Mouse (Mus musculus): ENCODE data around the gene Pecam1. TPM values are rescaled to one million over a fixed set of nuclear protein-coding genes. Genes with fewer than 3 reads are reported as not detected.

The Pecam1 gene
- polyA plus RNA-seq (2015; fragmentation: Nextera tagmentation; extraction: Ambion mirVana) = 44.6 and 48.5 TPM in 2 replicates

GRCm38 (mm10) chr11:106750121-106750751 is at the start of gene Pecam1:
Pecam1 (minus strand) TSS chr11:106750628.
- 65% methylated on average over 13 of the region's 13 CpGs for WGBS
- H3K4me1 ChIP-seq = no peaks in the 10 kb centered on the region; the same call in 1 of the 2 replicates
- no peak within 1 kb of the TSS for H3K4me3 ChIP-seq (replicated peaks)
- no peak within 1 kb of the TSS for H3K27ac ChIP-seq
- H3K27me3 ChIP-seq (replicated peaks) = no peaks in the 10 kb centered on the region
- H3K9ac ChIP-seq = no peak within 1 kb of the TSS
- H3K9me3 ChIP-seq = no peaks in the 10 kb centered on the region
- H3K36me3 ChIP-seq = no peaks in the 10 kb centered on the region
- ATAC-seq (ENCODE audit: insufficient read depth, low FRiP score, low read depth) = no peak
- no peak within 1 kb of the TSS for H3K4me2 ChIP-seq

- Histone ChIP-seq H3K27ac (no peak overlapping the region), H3K9ac (no peak overlapping the region), H3K36me3 (peaks cover 18% of the 10 kb centered on the region), H3K4me1 (0 out of 2 replicates have a peak, but pooled peaks cover under 1% of the 10 kb centered on the region), H3K9me3 (no peaks in the 10 kb centered on the region), H3K27me3 (replicated peaks) (no peaks in the 10 kb centered on the region), H3K4me2 (no peak overlapping the region), H3K4me3 (replicated peaks) (no peak overlapping the region)
- ATAC-seq (ENCODE audit: insufficient read depth, low FRiP score, low read depth) = no peak
- 51% methylated on average over 9 of the region's 9 CpGs for WGBS
Measured at GRCm38 (mm10) chr11:106795679-106796078, 45.3 kb upstream of the Pecam1 start.

- no peaks in the 10 kb centered on the region for H3K27me3 ChIP-seq (replicated peaks)
- no peak overlapping the region for H3K4me3 ChIP-seq (replicated peaks)
- H3K4me2 ChIP-seq = no peak overlapping the region
- ATAC-seq (ENCODE audit: insufficient read depth, low FRiP score, low read depth) = no peak
- H3K9ac ChIP-seq = no peak overlapping the region
- H3K9me3 ChIP-seq = no peaks in the 10 kb centered on the region
- WGBS = 78% methylated on average over 4 of the region's 4 CpGs
- H3K4me1 ChIP-seq = 0 out of 2 replicates have a peak, but pooled peaks cover 4% of the 10 kb centered on the region
- peaks cover 9% of the 10 kb centered on the region for H3K36me3 ChIP-seq
- H3K27ac ChIP-seq = no peak overlapping the region
Measured at GRCm38 (mm10) chr11:106793846-106794245, 43.4 kb upstream of the Pecam1 start.

GRCm38 (mm10) chr11:106789649-106790048 is 39.2 kb upstream of the Pecam1 start:
- ATAC-seq (ENCODE audit: insufficient read depth, low FRiP score, low read depth) = no peak
- H3K27ac ChIP-seq = peak overlapping the region; percentile 99
- peak overlapping the region; percentile 79 for H3K4me2 ChIP-seq
- under 1% methylated on average over 6 of the region's 6 CpGs for WGBS
- 0 out of 2 replicates have a peak, but pooled peaks cover 9% of the 10 kb centered on the region for H3K4me1 ChIP-seq
- peaks cover 13% of the 10 kb centered on the region; the same call in 1 of the 2 replicates for H3K36me3 ChIP-seq
- H3K9me3 ChIP-seq = no peaks in the 10 kb centered on the region
- H3K9ac ChIP-seq = peak overlapping the region; percentile 83
- H3K4me3 ChIP-seq (replicated peaks) = peak overlapping the region; percentile 93
- H3K27me3 ChIP-seq (replicated peaks) = no peaks in the 10 kb centered on the region

- Histone ChIP-seq H3K4me2 (peak within 1 kb of the TSS; percentile 79), H3K27me3 (replicated peaks) (no peaks in the 10 kb centered on the region), H3K4me3 (replicated peaks) (peak within 1 kb of the TSS; percentile 93), H3K36me3 (peaks cover 19% of the 10 kb centered on the region), H3K9ac (peak within 1 kb of the TSS; percentile 95), H3K4me1 (peaks cover 9% of the 10 kb centered on the region; the same call in 1 of the 2 replicates), H3K9me3 (no peaks in the 10 kb centered on the region), H3K27ac (peak within 1 kb of the TSS; percentile 99)
- ATAC-seq (ENCODE audit: insufficient read depth, low FRiP score, low read depth) = peak; percentile 91
- under 1% methylated on average over 58 of the region's 58 CpGs for WGBS
Measured at GRCm38 (mm10) chr11:106788775-106789459, 38.5 kb upstream of the Pecam1 start, which contains the start of the genes Ddx5 and Cep95. Ddx5 (minus strand) TSS chr11:106789185. Cep95 (plus strand) TSS chr11:106789252.

- Histone ChIP-seq H3K27me3 (replicated peaks) (no peaks in the 10 kb centered on the region), H3K9me3 (no peaks in the 10 kb centered on the region), H3K4me2 (peak overlapping the region; percentile 79; the same call in 1 of the 2 replicates), H3K27ac (peak overlapping the region; percentile 99), H3K4me1 (peaks cover 9% of the 10 kb centered on the region; the same call in 1 of the 2 replicates), H3K36me3 (peaks cover 26% of the 10 kb centered on the region), H3K4me3 (replicated peaks) (peak overlapping the region; percentile 93), H3K9ac (peak overlapping the region; percentile 95)
- under 1% methylated on average over 64 of the region's 79 CpGs for WGBS
- peak; percentile 80 for ATAC-seq (ENCODE audit: insufficient read depth, low FRiP score, low read depth)
Measured at GRCm38 (mm10) chr11:106788026-106788774, 37.8 kb upstream of the Pecam1 start.

GRCm38 (mm10) chr11:106787131-106788025 is 37.0 kb upstream of the Pecam1 start:
- H3K4me3 ChIP-seq (replicated peaks) = peak overlapping the region; percentile 93
- ATAC-seq (ENCODE audit: insufficient read depth, low FRiP score, low read depth) = peak; percentile 30
- peak overlapping the region; percentile 99 for H3K27ac ChIP-seq
- peaks cover 33% of the 10 kb centered on the region for H3K36me3 ChIP-seq
- peak overlapping the region; percentile 73 for H3K4me2 ChIP-seq
- H3K9ac ChIP-seq = peak overlapping the region; percentile 95
- peaks cover 13% of the 10 kb centered on the region; the same call in 1 of the 2 replicates for H3K4me1 ChIP-seq
- no peaks in the 10 kb centered on the region for H3K9me3 ChIP-seq
- WGBS = under 1% methylated on average over 64 of the region's 65 CpGs
- no peaks in the 10 kb centered on the region for H3K27me3 ChIP-seq (replicated peaks)

GRCm38 (mm10) chr11:106785043-106785442 is 34.6 kb upstream of the Pecam1 start:
- no peak for ATAC-seq (ENCODE audit: insufficient read depth, low FRiP score, low read depth)
- no peak overlapping the region for H3K4me3 ChIP-seq (replicated peaks)
- H3K9me3 ChIP-seq = no peaks in the 10 kb centered on the region
- no peaks in the 10 kb centered on the region for H3K27me3 ChIP-seq (replicated peaks)
- 70% methylated on average over 1 of the region's 1 CpGs for WGBS
- H3K36me3 ChIP-seq = peaks cover 37% of the 10 kb centered on the region
- no peak overlapping the region for H3K4me2 ChIP-seq
- no peak overlapping the region for H3K27ac ChIP-seq
- H3K4me1 ChIP-seq = peaks cover 8% of the 10 kb centered on the region; the same call in 1 of the 2 replicates
- no peak overlapping the region for H3K9ac ChIP-seq

GRCm38 (mm10) chr11:106784476-106784875 is 34.0 kb upstream of the Pecam1 start:
- Histone ChIP-seq H3K9me3 (no peaks in the 10 kb centered on the region), H3K4me1 (peaks cover 8% of the 10 kb centered on the region; the same call in 1 of the 2 replicates), H3K27me3 (replicated peaks) (no peaks in the 10 kb centered on the region), H3K4me2 (no peak overlapping the region), H3K9ac (no peak overlapping the region), H3K4me3 (replicated peaks) (no peak overlapping the region), H3K27ac (no peak overlapping the region), H3K36me3 (peaks cover 37% of the 10 kb centered on the region)
- no peak for ATAC-seq (ENCODE audit: insufficient read depth, low FRiP score, low read depth)
- WGBS = 86% methylated on average over 2 of the region's 2 CpGs

GRCm38 (mm10) chr11:106782841-106783764 is 32.7 kb upstream of the Pecam1 start:
- 78% methylated on average over 9 of the region's 9 CpGs for WGBS
- H3K27me3 ChIP-seq (replicated peaks) = no peaks in the 10 kb centered on the region
- no peak overlapping the region for H3K27ac ChIP-seq
- H3K4me2 ChIP-seq = no peak overlapping the region
- no peaks in the 10 kb centered on the region for H3K9me3 ChIP-seq
- peaks cover 37% of the 10 kb centered on the region for H3K36me3 ChIP-seq
- ATAC-seq (ENCODE audit: insufficient read depth, low FRiP score, low read depth) = no peak
- H3K4me3 ChIP-seq (replicated peaks) = no peak overlapping the region
- peaks cover 8% of the 10 kb centered on the region; the same call in 1 of the 2 replicates for H3K4me1 ChIP-seq
- H3K9ac ChIP-seq = no peak overlapping the region

All from stomach, embryonic 15.5 days (tissue).